Mouse (Mus musculus) heart, postnatal 0 days (tissue): ENCODE results near the gene Fam166b.

Experiments
- CTCF ChIP-seq: IDR thresholded peaks from 2 replicates; pipeline ENCODE4 v1.5.1; 2016; ENCODE audit warnings: antibody characterized with exemption, control low read depth, low read depth
- EP300 ChIP-seq: IDR thresholded peaks from 2 replicates; pipeline ENCODE4 v1.6.1; 2016; ENCODE audit warnings: antibody characterized with exemption, low read depth

GRCm38 (mm10) chr4:43425648-43426380 is 3.1 kb downstream of the Fam166b start:
- TF ChIP-seq CTCF (no peak), EP300 (no peak)
